Mouse (Mus musculus) kidney, adult 9 months (tissue): ENCODE measurements around the gene Sqstm1.

Experiments used
- DNase-seq: peaks from one replicate; pipeline ENCODE4 v3.0.0; 2022

Sqstm1 gene

DNA sequence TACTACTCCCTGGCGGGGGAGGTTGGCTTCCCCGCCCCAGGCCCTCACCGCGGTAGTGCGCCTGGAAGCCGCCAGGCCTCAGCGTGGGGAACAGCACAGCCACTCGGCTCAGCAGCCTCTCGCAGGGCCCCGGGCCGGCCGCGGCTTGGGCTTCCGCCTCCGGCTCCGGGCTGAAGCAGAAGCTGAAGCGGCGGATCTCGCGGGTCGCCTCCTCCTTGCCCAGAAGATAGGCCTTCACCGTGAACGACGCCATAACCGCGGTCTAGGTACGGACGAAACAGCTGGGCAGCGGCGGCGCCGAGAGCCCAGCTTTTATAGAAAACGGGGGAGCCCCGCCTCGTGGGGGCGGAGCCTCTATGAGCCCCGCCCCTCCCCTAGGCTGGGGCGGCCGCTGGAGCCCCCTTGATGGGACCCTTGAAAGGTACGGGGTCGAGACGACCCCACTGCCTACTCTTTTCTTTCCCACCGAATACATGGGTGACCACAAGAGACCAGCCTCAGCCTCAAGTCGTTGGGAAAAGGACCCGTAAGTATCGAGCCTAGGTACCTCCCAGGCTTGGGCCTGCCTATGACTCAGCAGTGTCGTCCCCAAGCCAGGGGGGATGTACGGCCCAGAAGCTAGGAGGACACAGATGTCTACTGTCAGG is at the start of gene Sqstm1, which contains the start of gene Mgat4b:
TSS of gene Sqstm1 (minus strand) at position 323 of the 647 bp plus-strand sequence.
TSS of gene Mgat4b (plus strand) at position 386 of the 647 bp plus-strand sequence.
- peak; percentile 84 for DNase-seq

DNA sequence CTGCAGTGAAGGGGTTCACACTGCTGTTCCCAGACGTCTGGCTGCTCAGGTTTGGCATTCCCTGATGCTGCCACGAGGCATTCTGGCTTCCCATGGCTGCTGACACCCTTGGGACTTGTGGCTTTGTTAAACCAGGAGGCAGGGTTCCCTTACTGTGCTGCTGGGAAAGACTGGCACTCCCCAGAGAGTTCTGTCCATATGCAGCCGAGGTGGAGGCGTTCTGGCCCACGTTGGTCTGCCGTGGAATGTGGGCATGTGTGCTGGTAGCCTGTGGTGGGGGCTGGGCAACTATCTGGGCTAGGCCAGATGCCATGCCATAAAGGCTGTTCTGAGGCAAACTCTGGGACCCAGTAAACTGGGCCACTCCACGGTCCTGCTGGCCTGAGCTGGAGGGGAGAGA is 47.7 kb upstream of the Sqstm1 start:
- DNase-seq = no peak

DNA sequence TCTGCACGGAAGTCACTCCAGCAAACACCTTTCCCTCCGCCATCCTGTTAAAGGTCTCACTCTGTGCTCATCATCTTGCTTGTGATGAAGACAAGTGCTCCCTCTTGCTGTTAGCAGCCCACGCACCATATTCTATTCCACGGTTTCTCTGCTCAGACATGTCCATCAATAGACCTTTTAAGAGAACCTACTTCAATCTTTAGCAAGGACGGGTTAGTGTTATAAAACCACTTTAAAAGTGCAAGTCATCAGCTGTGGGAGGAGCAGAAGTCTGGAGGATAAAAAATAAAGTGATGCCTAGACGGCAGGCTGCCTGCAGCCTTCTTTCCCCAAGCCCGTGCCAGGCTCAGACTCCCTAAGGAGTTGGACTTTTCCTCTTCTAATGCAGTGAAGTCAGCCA is 46.0 kb upstream of the Sqstm1 start:
- no peak for DNase-seq

DNA sequence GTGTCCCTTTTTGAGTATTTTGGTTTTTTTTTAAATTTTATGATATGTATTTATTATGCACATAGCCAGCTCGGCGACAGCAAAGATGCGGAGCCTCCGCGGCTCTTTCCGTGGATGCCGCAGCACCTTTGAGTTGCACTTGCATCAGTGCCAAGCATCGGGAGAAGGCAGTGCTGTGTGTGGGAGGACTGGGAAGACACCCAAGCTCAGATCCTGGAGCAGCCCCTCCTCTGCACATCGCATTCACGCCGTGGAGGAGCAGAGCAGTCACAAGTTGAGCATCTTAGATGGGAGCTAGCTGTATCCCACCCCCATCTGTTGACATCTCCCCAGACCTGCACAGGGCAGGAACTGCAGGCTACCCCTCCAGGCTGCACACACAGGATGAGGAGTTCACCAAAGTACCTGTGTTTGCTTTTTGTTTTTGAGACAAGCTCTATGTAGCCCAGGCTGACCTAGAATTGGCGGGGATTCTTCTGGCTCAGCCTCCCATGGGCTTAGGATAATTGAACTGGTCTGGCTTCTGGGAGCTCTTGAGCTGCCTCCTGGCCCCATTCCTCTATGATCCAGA is 43.5 kb upstream of the Sqstm1 start:
- DNase-seq = no peak

DNA sequence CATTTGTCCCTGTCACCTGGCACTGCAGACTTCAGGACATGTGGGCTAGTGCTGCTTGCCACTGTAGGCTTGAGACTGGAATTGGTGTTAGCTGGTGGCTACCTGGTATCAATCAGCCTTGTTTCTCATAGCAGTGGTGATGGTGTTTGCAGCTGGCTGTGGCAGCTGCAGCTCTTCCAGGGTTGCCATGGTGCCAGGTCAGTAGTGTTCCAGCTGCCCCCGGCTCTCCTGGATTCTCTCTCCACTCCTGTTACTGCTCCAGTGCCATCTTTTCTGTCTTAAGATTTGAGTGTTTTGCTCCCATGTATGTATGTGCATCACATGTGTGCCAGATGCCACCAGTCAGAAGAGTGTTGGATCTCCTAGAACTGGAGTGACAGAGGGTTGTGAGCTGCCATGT is 42.8 kb upstream of the Sqstm1 start:
- no peak for DNase-seq

DNA sequence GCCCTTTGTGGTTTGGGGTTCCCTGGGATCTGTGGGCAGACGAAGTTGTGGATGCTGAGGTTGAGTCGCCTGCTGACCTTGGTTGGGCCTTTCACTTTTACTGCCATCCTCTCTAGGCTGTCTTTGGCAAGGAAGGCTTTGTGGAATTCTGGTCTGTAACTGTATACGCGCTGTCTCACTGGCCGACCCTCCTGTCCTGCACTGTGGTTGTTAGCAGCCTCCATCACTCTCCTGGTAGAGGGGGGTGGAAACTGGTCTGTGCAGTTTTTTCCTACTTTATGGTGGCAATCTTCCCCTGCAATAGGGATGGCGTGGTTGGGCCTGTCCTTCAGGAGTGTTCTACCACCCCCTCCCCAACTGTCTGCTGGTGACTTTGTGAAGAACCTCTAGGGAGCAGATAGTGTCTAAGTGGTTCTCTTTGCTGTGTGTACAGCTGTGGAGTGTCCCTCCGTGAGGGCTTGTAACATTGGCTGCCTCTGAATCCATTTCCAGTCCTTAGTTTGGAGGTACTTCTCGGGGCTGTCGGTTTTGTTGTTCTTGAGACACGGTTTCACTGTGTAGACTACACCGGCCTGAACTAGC is 42.1 kb upstream of the Sqstm1 start:
- DNase-seq = no peak

DNA sequence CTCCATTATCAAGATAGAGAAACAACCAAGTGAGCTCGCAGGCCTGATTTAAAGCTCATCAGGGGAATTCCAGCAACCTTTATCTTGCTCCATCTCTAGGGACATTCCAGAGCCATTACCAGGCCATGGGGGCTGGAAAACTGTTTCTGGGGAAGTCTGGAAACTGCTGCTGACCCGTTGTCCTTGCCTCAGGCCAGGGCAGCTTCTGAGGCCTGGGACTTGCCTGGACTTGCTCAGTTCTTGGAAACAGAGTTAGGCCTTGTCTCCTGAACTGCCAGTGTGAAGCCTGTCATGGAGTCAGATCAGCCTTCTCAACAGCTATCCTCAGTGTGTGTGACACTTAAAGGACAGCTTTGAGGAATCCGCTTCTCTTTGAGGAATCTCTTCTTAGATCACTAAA is 41.5 kb upstream of the Sqstm1 start:
- DNase-seq = peak; percentile 65

DNA sequence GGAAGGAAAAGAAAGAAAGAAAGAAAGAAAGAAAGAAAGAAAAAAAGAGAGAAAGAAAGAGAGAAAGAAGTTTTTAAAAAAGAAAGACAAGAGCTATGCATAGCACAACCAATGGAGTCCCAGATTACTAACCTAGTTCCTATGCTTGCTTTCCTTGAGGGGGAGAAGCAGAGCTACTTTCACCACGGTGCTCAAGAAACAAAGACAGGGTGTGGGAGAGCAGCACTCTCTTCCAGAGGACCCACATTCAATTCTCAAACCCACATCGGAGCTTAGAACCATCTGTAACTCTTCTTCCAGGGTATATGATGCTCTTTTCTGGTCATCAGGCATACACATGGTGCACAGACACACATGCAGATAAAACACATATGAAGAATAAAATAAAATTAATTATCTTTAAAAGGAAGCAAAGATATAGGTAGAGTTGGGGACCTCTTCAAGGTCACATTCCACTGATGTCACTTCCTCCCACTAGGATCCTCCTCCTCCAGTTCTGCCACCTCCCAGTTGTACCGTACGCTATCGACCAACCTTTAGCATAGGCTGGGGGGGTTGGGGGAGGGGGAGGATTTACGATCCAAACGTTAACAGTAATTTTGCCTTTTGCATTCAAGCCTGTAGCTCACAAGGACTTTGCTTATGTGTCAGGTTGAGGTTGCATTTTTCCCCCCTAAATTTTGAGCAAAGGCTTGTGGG is 38.0 kb upstream of the Sqstm1 start:
- no peak for DNase-seq

DNA sequence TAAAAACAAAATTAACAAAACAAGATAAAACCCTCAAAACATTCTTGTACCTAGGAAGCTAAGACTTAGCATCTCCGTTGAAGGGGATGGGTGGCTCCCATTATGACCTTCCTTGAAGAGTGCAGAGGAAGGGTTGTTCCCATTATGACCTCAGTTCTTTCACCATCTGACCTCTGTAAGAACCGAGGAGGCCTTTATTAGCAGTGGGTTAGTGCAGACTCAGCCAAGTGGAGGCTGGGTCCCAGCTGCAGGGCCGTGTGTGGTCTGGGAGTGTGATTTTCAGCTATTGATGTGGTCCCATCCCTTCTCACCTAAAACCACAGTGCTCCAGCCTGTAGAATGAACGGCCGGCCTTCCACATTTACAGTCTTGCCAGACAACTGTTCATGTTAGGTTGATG is 34.6 kb upstream of the Sqstm1 start:
- DNase-seq = no peak

DNA sequence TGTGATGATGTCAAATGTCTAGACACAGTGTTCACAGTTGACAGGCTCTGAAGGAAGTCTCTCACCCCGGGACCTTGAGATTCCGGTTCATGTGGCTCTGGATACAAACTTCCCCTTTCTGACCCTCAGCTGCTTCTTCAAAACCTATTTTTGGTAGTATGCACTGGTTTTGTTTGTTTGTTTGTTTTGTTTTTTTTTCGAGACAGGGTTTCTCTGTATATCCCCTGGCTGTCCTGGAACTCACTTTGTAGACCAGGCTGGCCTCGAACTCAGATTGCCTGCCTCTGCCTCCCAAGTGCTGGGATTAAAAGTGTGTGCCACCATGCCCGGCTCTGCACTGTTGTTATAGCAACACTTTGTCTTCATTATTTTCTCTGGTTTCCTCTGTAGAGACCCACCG is 33.3 kb upstream of the Sqstm1 start:
- DNase-seq = no peak

DNA sequence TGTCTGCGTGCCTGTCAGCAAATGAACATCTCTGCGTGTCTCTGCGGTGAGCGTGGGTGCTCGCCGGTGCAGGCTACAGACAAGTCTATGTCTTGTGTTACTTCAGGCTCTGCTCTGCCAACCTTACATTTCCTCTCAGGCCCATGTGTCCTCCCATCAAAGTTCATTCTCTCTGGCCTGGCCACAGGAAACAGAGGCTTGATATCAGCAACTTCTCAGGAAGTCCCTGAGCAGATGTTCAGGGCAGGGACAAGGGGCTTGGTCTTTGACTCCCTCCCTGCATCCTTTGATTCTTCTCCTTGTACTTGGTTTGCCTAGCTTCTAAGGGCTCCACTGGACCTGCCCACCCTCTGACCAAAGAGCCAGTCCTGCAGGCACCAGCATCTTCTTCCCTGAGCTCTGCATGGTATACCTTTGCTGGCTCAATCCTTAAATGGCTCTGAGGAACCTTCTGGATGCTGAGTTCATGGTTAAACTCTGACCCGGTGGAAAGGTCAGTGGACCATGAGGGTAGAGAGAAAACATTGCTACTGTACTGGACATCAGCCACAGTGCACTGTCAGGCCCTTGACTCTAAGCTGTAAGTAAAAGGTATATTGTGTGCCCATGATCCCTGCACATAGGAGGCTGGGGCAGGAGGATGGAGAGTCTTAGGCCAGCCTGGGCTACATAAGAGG is 29.7 kb upstream of the Sqstm1 start:
- peak; percentile 76 for DNase-seq

DNA sequence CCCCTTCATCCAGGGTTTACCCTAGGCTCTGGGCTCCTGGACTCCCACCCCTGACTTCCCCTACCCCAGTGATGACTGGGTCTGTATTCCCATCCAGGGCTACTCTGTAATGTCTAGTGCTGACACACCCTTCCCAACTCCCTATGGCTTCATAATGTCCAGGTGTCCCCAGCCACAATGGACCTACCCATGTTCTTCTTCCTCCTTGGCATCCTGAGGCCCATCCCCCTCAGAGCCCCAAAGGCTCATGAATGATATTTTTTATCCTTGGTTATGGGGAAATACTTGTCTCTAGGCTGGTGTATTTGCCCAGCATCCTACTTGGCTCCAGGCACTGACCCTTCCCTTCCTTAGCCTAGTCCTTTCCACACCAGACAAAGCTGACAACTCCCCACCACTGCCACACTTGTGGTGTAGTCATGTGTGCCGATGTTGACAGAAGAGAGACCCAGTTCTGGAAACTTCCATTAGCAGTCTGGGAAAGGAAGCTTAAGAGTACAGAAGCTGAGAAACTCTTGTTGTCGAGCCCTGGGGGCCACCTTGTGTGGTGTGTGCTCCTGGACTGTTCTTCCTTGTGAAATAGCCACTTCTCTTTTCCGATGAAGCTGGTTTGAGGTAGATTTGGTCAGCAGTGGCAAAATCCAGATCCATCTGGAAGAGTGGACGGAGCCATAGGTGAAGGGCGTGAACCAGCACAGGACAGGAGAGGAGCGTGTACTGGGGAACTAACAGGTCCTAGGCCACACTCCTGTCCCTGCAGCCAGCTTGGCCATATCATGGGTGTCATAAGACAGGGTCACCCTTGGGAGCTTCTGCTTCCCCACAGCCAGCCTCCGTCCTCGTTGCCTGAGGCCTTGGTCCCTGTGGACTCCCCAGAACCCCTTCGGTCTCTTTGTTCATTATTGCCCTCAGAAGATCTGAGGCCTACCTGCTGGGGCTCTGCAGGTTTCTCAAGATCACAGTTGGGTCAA is 28.5 kb upstream of the Sqstm1 start:
- DNase-seq = no peak

DNA sequence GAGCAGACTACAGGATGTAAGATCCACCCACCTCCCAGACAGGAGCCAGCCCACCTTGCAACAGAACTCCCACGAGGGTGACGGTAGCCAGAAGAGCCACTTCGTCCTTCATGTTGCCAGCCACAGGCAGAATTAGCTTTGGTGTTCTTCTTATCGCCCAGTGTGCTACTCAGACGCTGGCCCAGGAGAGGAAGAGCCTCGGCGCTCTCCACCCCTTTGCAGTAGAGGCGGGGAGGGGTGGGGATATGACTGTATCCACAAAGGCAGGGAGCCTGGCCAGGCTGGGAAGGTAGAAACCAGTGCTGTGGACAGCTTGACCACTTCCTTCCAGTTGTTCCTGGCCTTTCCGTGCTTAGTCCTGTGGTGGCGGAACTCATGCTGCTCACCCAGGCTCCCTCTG is 27.7 kb upstream of the Sqstm1 start, which contains the start of gene Ltc4s:
TSS of gene Ltc4s (minus strand) at position 293 of the 400 bp plus-strand sequence.
- no peak for DNase-seq

DNA sequence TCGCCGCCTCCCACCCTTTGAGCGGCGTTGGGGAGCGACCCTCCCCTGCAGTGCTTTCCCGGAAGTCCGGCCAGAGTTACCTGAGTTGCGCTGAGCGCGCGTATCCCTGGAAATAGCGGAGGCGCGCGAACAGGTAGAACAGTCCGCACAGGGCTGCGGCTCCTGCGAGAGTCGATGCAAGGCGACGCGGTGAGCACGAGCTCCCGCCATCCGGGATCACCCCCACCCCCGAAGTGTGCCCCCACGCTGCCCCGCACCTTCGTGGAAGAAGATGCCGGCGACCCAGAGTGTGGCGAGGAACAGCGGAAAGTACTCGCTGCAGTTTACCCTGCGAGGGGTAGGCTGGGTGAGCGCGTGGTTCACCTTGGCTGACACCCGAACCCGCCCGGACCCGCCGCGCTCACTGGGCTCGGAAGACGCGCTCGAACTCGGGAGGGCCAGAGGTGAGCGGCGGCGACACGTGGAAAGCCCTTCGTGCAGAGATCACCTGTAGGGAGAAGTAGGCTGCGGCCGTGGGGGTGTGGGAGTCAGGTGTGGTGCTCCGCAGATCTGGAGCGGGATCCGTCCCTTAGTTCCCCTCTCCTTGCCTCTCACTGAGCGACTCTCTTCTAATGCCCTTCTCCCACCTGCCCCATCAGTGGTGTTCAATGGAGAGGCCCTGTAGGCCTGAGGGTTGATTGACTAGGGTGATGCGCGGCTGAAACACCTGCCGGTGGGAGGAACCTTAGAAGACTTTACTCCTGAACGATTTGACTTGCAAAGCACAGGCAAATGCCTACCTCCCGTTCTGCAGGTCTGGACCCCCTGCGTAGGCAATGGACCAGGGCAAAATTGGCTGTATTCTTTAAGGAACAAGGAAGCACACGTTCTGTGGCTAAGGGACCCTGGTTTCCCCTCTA is 26.6 kb upstream of the Sqstm1 start:
- peak; percentile 46 for DNase-seq

DNA sequence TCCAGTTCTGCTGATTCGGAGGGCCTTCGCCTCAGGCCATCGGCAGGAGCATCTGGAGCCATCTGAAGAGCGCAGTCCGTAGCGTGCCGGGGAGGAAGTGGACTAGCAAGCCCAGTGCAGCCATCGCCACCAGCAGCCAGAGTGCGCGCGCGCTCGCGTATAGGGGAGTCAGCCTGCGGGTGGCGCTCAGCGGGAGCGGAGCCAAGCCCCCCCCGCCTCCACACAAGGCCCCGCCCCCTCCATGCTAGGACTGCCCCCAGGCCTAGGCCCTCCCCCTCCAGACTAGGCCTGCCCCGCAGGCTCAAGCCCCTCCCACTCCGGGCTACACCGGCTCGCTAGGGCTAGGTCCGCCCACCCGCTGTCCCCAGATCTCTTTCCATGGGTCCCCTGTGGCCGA is 25.9 kb upstream of the Sqstm1 start:
- peak; percentile 92 for DNase-seq

DNA sequence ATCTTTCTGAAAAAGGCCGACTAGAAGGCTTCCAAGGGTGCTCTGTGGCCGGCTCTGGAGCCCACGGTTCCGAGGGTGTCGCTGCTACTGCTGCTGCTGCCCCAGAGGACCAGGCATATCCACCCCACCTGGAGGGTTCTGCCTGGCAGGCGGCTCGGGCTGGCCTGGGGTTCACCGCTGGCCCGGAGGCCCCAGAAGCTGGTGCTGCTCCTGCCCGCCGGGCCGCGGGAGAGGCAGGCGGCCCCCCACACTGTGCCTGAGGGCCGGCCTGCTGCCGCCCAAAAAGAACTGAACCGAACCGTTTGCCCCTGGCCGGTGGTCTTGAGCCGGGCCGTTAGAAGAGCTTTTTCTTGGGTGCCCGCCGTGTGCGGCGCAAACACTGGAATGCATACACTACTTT is 24.0 kb upstream of the Sqstm1 start:
- DNase-seq = no peak

DNA sequence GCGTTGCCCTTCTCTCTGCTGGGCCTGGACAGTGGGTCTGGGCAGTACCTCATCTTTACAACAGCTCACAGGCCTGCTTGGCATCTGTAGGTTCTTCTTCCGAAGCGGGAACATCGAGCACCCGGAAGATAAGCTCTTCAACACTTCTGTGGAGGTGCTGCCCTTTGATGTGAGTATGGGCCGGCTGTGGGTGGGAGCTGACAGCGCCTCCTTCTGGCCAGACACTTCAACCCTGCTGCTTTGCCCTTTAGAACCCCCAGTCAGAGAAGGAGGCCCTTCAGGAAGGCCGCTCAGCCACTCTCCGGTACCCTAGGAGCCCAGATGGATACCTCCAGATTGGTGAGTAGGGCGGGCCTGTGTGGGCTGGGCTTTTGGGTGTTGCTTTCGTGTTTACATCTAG is 23.4 kb upstream of the Sqstm1 start:
- no peak for DNase-seq

DNA sequence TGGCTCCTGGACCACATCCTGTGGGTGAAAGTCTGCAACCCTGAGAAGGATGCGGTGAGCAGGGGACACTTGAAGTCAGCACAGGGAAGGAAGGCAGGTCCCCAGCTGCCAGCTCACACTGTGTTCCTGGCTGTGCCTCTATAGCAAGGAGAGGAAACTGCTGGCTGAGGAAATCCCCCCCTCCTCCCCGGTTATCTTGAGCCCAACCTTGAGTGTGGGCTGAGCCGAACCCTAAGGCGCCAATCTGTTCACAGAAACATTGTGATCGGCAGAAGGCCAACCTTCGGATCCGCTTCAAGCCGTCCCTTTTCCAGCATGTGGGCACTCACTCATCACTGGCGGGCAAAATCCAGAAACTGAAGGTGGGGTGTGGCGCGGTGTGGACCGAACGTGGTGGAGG is 22.4 kb upstream of the Sqstm1 start:
- no peak for DNase-seq

DNA sequence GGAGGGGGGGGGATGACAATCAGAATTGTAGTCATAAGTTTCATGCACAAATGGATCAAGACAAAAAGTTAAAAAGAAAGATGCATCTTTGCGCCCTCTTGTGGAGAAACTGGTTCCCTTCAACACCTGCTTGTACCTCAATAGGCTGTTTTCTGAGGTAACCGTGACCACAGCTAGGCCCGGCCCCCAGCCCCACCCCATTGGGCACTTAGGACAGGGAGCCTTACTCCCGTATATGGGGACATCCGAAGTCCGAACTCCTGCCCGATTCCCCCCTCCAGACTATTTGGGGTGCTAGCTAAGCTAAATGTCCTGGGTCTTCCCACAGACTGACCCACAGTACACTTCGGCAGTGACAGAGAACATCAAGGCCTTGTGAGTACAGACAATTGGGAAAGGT is 20.8 kb upstream of the Sqstm1 start:
- peak; percentile 83 for DNase-seq

DNA sequence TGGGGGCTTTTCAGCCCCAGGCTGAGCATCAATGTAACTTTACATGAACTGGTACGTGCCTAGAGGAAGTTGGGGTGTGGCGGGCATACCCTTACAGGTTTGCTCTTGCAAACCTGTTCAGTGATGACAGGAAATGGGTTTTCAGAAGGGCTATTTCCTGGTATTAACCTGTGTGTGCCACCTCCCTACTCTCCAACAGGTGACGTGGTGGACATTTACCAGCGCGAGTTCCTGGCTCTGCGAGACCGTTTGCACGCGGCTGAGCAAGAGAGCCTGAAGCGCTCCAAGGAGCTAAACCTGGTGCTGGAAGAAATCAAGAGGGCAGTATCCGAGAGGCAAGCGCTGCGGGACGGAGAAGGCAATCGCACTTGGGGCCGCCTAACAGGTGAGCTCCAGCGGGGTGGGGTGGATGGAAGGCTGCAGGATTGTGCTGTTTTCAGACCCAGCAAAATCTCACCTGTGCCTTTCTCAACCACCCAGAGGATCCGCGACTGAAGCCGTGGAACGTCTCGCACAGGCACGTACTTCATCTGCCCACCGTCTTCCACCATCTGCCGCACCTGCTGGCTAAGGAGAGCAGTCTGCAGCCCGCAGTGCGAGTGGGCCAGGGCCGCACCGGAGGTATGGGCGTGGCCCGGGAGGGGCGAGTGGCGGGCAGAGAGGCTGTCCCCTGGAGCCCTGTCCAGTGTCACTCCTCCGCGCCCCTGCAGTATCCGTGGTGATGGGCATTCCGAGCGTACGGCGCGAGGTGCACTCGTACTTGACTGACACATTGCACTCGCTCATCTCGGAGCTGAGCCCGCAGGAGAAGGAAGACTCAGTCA is 20.1 kb upstream of the Sqstm1 start:
- peak; percentile 13 for DNase-seq
